Mouse (Mus musculus) kidney, adult 2 months (tissue): ENCODE data around the gene Apoa4.

ENCODE experiments used
- CTCF ChIP-seq: fragments of 200-500 bp; conservative IDR thresholded peaks from 2 replicates; pipeline ENCODE4 v1.5.1; 2011; ENCODE audit warnings: low read depth, mild to moderate bottlenecking, control low read depth, low read length, moderate library complexity, mixed read lengths; ENCODE audit not compliant: insufficient read depth, insufficient read length
- POLR2A ChIP-seq: fragments of 200-500 bp; IDR thresholded peaks from one replicate; pipeline ENCODE4 v1.6.1; 2011; ENCODE audit warnings: low read depth, low read length, control low read depth

GRCm38 (mm10) chr9:46198461-46198860 is 42.0 kb upstream of the Apoa4 start:
- TF ChIP-seq CTCF, result no peak
- no peak for TF ChIP-seq POLR2A
